Mouse (Mus musculus) stomach, embryonic 14.5 days (tissue): Measurements from ENCODE around the gene Unk. TPM values are rescaled to one million over a fixed set of nuclear protein-coding genes. Genes with fewer than 3 reads are reported as not detected.

Source experiments
- ATAC-seq: fragments of 200-750 bp; cut with Nextera tagmentation; 2 replicates; pipeline ENCODE4 v1.8.0; 2017; ENCODE audit warnings: low read depth, moderate TSS enrichment; ENCODE audit not compliant: insufficient number of reproducible peaks, insufficient read depth, low FRiP score
- H3K27ac ChIP-seq: fragments of 300-500 bp; sonication (generic); 2 replicates; pipeline ENCODE4 v1.5.1; 2014; ENCODE audit warnings: mild to moderate bottlenecking, low read length, moderate library complexity, mixed read lengths
- H3K27me3 ChIP-seq: fragments of 300-500 bp; sonication (generic); 2 replicates; pipeline ENCODE4 v1.6.1; 2014; ENCODE audit warnings: low read length, control low read depth, mixed read lengths; ENCODE audit not compliant: control insufficient read depth, insufficient read depth
- H3K36me3 ChIP-seq: fragments of 300-500 bp; sonication (generic); 2 replicates; pipeline ENCODE4 v1.6.1; 2014; ENCODE audit warnings: mild to moderate bottlenecking, control low read depth, low read length, moderate library complexity, mixed read lengths; ENCODE audit not compliant: control insufficient read depth, insufficient read depth
- H3K4me1 ChIP-seq: fragments of 300-500 bp; sonication (generic); 2 replicates; pipeline ENCODE4 v1.6.1; 2014; ENCODE audit warnings: low read length, control low read depth, mixed read lengths; ENCODE audit not compliant: control insufficient read depth, insufficient read depth
- H3K4me2 ChIP-seq: fragments of 300-500 bp; sonication (generic); replicated peaks from 2 replicates; pipeline ENCODE4 v1.6.1; 2014; ENCODE audit warnings: low read depth, low read length, control low read depth
- H3K4me3 ChIP-seq: fragments of 300-500 bp; sonication (generic); 2 replicates; pipeline ENCODE4 v1.5.1; 2014; ENCODE audit warnings: low read depth, low read length, control low read depth
- H3K9ac ChIP-seq: fragments of 300-500 bp; sonication (generic); replicated peaks from 2 replicates; pipeline ENCODE4 v1.6.1; 2014; ENCODE audit warnings: low read depth, mild to moderate bottlenecking, control low read depth, low read length, moderate library complexity, mixed read lengths
- H3K9me3 ChIP-seq: fragments of 300-500 bp; sonication (generic); 2 replicates; pipeline ENCODE4 v1.6.1; 2016; ENCODE audit warnings: low read depth, low read length, control low read depth; ENCODE audit not compliant: control insufficient read depth
- WGBS: fragments of 180-500 bp; shearing (Covaris S2); extraction: QIAGEN DNeasy Blood & Tissue Kit; methylation state at CpG from one replicate; pipeline ENCODE4 v1.1.7; 2014; 5-methylcytosine and 5-hydroxymethylcytosine counted together
- polyA plus RNA-seq: library from polyadenylated mRNA; unstranded; fragments of >200 nt; fragmentation: Nextera tagmentation; extraction: Ambion mirVana; gene quantifications from 2 replicates; pipeline ENCODE4 v1.2.1, GENCODE M21; 2014

Unk gene
- polyA plus RNA-seq, 1 experiment from 2014 or later, result 31.6 TPM

DNA sequence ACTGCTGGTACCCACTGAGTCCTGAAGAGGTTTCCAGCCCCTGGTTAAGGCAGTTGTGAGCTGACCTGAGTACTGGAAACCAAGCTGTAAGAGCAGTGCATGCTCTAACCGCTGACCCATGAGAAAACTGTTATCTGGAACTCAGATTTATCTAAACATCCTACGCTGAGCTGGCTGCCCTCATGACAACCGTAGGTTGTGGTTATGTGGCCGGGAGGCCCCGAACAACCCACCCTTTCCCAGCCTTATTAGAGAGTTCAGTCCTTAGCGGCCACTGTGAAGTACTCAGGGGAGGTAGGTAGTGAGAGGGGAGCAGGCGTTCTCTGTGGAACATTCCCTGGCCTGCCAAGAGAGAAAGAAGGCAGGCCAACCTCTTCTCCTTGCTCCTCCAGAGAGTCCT lies 31.1 kb upstream of the Unk start:
- H3K9ac ChIP-seq, result no peak overlapping the region
- H3K9me3 ChIP-seq, result no peaks in the 10 kb centered on the region; the same call in 1 of the 2 replicates
- 55% methylated on average over 7 of the region's 7 CpGs for WGBS
- no peak overlapping the region for H3K4me2 ChIP-seq
- H3K36me3 ChIP-seq, result no peaks in the 10 kb centered on the region
- no peak overlapping the region for H3K27ac ChIP-seq
- H3K4me1 ChIP-seq, result no peaks in the 10 kb centered on the region
- H3K27me3 ChIP-seq, result no peaks in the 10 kb centered on the region
- no peak for ATAC-seq
- H3K4me3 ChIP-seq, result no peak overlapping the region

DNA sequence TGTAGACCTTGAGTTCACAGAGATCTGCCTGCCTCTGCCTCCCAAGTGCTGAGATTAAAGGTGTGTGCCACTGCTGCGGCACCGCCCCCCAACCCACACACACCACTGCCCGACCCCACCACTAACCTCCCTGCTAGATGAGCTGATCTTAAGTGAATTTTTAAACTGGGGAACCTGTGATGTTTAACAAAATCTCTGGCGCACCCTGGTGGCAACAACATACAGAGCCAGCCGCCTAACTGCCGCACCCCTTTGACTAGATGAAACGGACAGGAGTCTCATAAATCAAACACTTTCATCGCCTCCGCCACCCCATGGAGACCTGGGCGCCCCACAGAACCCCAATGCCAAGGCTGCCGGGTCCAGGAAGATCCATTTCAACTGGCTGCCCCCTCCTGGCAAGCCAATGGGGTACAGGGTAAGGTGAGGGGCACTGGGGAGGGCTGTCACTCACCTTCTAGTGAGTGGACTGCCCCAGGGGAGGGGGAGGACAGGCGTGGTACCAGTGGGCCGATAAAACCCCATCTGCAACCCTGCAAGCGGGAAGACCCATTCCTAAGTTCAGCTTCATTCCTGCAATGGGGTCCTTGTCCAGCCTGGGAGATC lies 30.5 kb upstream of the Unk start:
- Histone ChIP-seq H3K9me3 (no peaks in the 10 kb centered on the region; the same call in 1 of the 2 replicates), H3K36me3 (no peaks in the 10 kb centered on the region), H3K4me1 (no peaks in the 10 kb centered on the region), H3K4me3 (no peak overlapping the region), H3K27me3 (no peaks in the 10 kb centered on the region), H3K9ac (no peak overlapping the region), H3K27ac (no peak overlapping the region), H3K4me2 (no peak overlapping the region)
- no peak for ATAC-seq
- 16% methylated on average over 14 of the region's 14 CpGs for WGBS

DNA sequence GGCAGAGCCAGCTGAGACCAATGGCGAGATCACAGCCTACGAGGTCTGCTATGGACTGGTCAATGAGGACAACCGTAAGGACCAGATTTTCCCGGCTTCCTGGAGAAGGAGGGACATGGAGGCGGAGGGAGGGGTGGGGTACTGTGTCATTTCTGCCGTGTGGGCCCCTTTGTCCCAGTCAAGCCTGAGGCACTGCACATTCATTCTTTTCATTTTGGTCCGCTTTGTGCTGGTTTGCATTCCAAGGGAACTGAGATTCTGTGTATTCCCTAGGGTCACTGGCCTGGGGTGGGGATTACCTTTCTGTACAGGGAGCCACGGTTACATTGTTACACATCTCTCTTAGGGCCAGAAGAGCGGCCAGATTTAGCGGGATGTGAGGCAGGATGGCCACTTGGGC lies 29.5 kb upstream of the Unk start:
- Histone ChIP-seq H3K36me3 (no peaks in the 10 kb centered on the region), H3K9me3 (no peaks in the 10 kb centered on the region; the same call in 1 of the 2 replicates), H3K4me2 (no peak overlapping the region), H3K9ac (no peak overlapping the region), H3K4me1 (0 out of 2 replicates have a peak, but pooled peaks cover 5% of the 10 kb centered on the region), H3K27me3 (no peaks in the 10 kb centered on the region), H3K27ac (no peak overlapping the region), H3K4me3 (no peak overlapping the region)
- WGBS, result 55% methylated on average over 10 of the region's 10 CpGs
- ATAC-seq, result no peak

DNA sequence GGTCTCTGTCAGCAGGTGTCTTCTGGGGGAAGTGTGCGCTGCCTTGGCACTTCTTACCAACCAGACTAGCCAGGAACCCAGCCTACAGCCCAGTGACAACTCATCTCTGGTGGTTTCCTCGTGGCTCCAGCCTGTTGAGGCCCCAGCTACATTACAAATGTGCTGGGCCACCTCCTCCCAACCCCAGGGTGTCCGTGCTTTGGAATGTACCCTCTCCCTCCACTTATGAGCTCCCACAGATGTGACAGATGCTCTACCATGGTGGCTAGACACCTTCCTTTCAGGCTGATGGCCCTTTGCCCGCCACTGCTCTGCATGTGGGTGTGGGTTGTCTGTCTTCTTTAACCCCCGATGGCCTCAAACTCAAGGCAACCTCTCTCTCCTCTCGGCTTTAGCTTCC lies 28.4 kb upstream of the Unk start:
- Histone ChIP-seq H3K27ac (no peak overlapping the region), H3K36me3 (no peaks in the 10 kb centered on the region; the same call in 1 of the 2 replicates), H3K9me3 (no peaks in the 10 kb centered on the region; the same call in 1 of the 2 replicates), H3K4me1 (0 out of 2 replicates have a peak, but pooled peaks cover 5% of the 10 kb centered on the region), H3K9ac (no peak overlapping the region), H3K4me2 (no peak overlapping the region), H3K4me3 (no peak overlapping the region), H3K27me3 (no peaks in the 10 kb centered on the region)
- no peak for ATAC-seq
- WGBS, result 75% methylated on average over 6 of the region's 6 CpGs

DNA sequence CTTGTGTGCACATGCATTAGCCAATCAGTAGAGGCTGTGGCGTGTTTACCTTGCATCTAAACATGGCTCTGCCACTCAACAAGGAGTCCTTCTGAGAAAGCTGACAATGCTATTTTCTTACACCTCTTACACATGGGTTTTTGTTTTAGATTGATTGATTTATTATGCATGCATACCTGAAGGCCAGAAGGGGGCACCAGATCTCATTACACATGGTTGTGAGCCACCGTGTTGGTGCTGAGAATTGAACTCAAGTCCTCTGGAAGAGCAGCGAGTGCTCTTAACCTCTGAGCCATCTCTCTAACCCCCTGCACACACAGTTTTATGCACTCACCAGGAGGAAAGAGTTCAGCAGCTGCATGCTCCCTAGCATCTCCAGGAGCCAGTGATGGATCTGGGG lies 27.2 kb upstream of the Unk start:
- no peaks in the 10 kb centered on the region for H3K27me3 ChIP-seq
- no peak overlapping the region for H3K4me3 ChIP-seq
- no peaks in the 10 kb centered on the region; the same call in 1 of the 2 replicates for H3K9me3 ChIP-seq
- H3K4me2 ChIP-seq, result no peak overlapping the region
- peaks cover 11% of the 10 kb centered on the region; the same call in 1 of the 2 replicates for H3K36me3 ChIP-seq
- no peak overlapping the region for H3K27ac ChIP-seq
- H3K9ac ChIP-seq, result no peak overlapping the region
- ATAC-seq, result no peak
- H3K4me1 ChIP-seq, result 0 out of 2 replicates have a peak, but pooled peaks cover 5% of the 10 kb centered on the region
- 84% methylated on average over 3 of the region's 3 CpGs for WGBS

DNA sequence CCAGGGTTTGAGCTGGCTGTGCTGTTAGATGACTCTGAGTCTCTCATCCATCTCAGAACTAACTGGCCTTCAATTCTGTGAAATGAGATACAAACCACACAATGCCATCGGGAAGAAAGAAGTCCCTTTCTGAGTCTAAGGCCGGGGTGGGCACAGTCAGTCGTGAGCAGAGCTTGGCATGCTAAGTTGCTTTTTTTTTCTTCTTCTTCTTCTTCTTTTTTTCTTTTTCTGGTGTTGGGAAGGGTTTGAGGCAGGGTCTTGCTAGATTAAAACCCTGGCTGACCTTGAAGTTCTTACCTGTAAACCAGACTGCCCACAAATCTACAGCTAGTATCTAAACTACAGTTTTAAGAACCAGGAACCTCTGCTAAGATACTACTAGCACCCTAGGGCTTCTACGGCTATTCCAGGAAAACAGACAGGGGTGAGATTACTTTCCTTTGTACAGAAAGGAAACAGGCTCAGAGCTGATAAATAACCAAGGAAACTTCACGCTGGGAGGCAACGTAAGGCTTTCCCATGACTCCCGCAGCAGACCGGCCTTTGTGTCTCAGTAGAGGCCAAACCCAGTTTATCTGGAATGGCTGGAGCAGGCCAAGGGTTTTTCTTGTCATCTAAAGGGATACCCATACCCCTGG lies 25.8 kb upstream of the Unk start:
- WGBS, result 34% methylated on average over 8 of the region's 8 CpGs
- Histone ChIP-seq H3K4me2 (peak overlapping the region; percentile 65), H3K36me3 (peaks cover 17% of the 10 kb centered on the region; the same call in 1 of the 2 replicates), H3K9ac (no peak overlapping the region; the same call in 1 of the 2 replicates), H3K4me3 (peak overlapping the region; percentile 10), H3K4me1 (0 out of 2 replicates have a peak, but pooled peaks cover 5% of the 10 kb centered on the region), H3K27ac (peak overlapping the region; percentile 79; the same call in 1 of the 2 replicates), H3K27me3 (no peaks in the 10 kb centered on the region), H3K9me3 (no peaks in the 10 kb centered on the region; the same call in 1 of the 2 replicates)
- ATAC-seq, result no peak

DNA sequence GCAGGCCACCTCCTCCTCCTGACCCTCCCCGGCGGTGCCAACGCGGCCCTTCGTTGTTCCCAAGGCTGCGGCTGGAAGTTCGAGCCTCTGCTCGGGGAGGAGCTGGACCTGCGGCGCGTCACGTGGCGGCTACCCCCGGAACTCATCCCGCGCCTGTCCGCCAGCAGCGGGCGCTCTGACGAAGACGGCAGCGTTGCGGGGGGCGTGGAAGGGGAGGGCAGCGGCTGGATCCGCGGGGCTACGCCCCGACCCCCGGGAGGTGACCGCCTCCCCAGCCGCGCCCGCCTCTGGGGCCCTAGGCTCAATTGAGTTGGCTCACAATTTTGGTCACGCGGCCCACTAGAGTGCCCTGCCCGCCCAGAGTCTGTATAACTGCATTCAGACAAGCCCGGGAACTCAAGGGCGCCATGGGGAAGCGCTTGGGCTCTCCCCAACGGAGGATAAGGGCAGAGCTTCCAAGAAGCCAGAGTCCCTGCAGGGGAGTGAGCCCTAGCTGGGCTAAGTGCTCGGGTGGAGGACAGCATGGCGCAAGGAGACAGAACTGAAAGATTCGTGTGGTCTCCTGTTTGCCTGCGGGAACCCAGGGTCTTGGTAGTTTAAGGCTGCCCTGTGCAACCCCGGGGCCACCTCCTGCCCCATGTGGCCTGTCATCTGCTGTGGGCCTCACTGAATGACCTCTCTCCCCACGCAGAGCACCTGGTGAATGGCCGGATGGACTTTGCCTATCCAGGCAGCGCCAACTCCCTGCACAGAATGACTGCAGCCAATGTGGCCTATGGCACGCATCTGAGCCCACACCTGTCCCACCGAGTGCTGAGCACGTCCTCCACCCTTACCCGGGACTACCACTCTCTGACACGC lies 25.1 kb upstream of the Unk start:
- 7% methylated on average over 49 of the region's 54 CpGs for WGBS
- Histone ChIP-seq H3K4me1 (0 out of 2 replicates have a peak, but pooled peaks cover 5% of the 10 kb centered on the region), H3K4me3 (peak overlapping the region; percentile 10), H3K27me3 (no peaks in the 10 kb centered on the region), H3K36me3 (peaks cover 23% of the 10 kb centered on the region), H3K9ac (peak overlapping the region; percentile 44), H3K9me3 (no peaks in the 10 kb centered on the region; the same call in 1 of the 2 replicates), H3K4me2 (peak overlapping the region; percentile 65), H3K27ac (peak overlapping the region; percentile 79)
- ATAC-seq, result peak; percentile 79
